Mouse (Mus musculus): ENCODE measurements around the gene Meis2. TPM values are rescaled to one million over a fixed set of nuclear protein-coding genes. Genes with fewer than 3 reads are reported as not detected.

Meis2 gene
- total and polyA plus RNA-seq, 3 experiments, result 3.1 to 9.8 TPM; not detected in 1

DNA sequence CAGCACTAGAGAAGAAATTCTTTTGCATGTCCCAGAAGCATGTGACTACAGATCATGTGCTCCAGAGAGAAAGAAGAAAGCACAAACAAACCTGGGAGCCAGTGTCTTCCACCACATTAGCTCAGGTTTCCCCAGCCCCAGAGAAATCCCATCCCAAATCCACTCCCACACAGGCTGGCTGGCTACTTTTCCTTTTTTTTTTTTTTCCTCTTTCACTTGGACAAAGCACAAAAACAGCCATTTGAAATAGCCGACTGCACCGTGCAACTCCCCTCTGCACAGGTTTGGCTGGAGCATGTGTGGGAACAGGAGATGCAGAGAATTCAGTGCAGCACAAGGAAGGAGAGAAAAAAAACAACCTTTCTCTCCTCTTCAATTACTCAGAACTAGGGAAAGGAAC is 170.4 kb downstream of the Meis2 start:
- Histone ChIP-seq H3K79me2 (ENCODE audit: control insufficient read depth, insufficient read depth, low read length, poor library complexity) (no peaks in the 10 kb centered on the region), H3K9ac (ENCODE audit: control insufficient read depth, low read depth, low read length, poor library complexity, severe bottlenecking) (no peak overlapping the region), H3K4me1 (ENCODE audit: control insufficient read depth in 1 of 2, insufficient read depth in 2 of 2, low read length in 2 of 2) (no peaks in the 10 kb centered on the region), H3K27ac (ENCODE audit: control insufficient read depth, low read depth, low read length) (no peak overlapping the region), H3K36me3 (ENCODE audit: control insufficient read depth in 1 of 2, insufficient read depth in 2 of 2, low read length in 2 of 2) (no peaks in the 10 kb centered on the region), H3K27me3 (ENCODE audit: control insufficient read depth in 1 of 2, insufficient read depth in 2 of 2, low read length in 2 of 2) (no peaks in the 10 kb centered on the region), H3K9me3 (replicated peaks; ENCODE audit: insufficient read depth, low read length) (no peaks in the 10 kb centered on the region), H3K4me3 (ENCODE audit: control insufficient read depth in 1 of 2, insufficient read depth in 1 of 2, low read depth in 2 of 2, low read length in 2 of 2) (no peak overlapping the region)
- TF ChIP-seq ETS1 (IDR thresholded peaks at IDR 0.05; ENCODE audit: low read depth, low read length) (no peak), SMC3 (IDR thresholded peaks at IDR 0.05; ENCODE audit: low read depth, low read length) (no peak), CTCF (IDR thresholded peaks at IDR 0.05 in 2 of 3, conservative IDR thresholded peaks at IDR 0.05 in 1 of 3; ENCODE audit: control insufficient read depth in 1 of 3, insufficient read depth in 1 of 3, low read depth in 2 of 3, low read length in 3 of 3, poor library complexity in 1 of 3, severe bottlenecking in 1 of 3) (no peak), UBTF (IDR thresholded peaks at IDR 0.05; ENCODE audit: borderline replicate concordance, insufficient read depth, low read depth, low read length) (no peak), USF2 (IDR thresholded peaks at IDR 0.05; ENCODE audit: borderline replicate concordance in 1 of 2, insufficient read depth in 1 of 2, low read depth in 1 of 2, low read length in 2 of 2) (no peak), ZNF384 (IDR thresholded peaks at IDR 0.05; ENCODE audit: low read depth, low read length) (no peak), TCF12 (IDR thresholded peaks at IDR 0.05; ENCODE audit: low read depth, low read length) (no peak), ZKSCAN1 (IDR thresholded peaks at IDR 0.05; ENCODE audit: low read depth, low read length) (no peak), TAL1 (IDR thresholded peaks at IDR 0.05; ENCODE audit: low read length) (no peak)
- no peak for DNase-seq (ENCODE audit: low read depth, low spot score)

DNA sequence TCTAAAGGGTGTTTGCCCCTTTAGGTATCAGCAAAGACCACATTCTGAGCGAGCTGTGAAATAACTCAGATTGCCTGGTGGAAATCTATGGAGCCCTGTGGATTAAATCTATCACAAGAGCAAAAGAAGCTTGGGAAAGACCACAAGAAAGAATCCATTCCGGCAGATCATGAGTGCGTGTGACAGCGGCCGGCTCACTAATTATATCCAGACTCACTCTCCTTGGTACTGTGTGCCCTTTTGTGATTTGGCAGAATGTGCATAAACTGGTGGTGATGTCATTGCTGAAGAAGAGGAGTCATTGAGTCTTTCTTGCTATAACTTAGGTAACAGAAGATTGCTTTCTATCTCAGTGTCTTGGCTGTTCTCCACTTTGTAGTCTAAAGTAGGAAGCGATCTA is 172.5 kb downstream of the Meis2 start:
- no peak overlapping the region for H3K27ac ChIP-seq (ENCODE audit: control insufficient read depth, low read depth, low read length)
- DNase-seq (ENCODE audit: low read depth, low spot score), result no peak
- H3K27me3 ChIP-seq (ENCODE audit: control insufficient read depth in 1 of 2, insufficient read depth in 2 of 2, low read length in 2 of 2), result no peaks in the 10 kb centered on the region

DNA sequence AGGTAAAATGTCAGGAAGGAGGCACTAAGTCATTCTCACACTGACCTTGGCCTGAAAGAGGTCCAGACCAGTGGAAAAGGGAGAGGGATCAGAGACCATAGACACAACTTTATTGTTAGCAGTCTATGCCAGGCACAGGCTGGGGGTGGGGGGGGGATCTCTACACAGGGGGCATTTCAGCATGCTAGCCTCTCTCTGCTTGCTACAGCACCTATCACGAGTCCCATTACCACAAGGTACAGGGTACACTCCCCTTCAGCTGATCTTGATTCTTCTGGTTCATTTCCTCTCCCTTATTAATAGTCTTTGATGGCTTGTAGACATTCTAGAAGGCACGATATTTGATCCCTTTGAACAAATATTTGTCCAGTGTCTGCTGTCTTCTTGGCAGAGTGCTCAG is 174.9 kb downstream of the Meis2 start:
- TF ChIP-seq HCFC1 (IDR thresholded peaks at IDR 0.05; ENCODE audit: low read depth, low read length), result no peak
- TF ChIP-seq MXI1 (IDR thresholded peaks at IDR 0.05; ENCODE audit: low read depth, low read length), result no peak
- no peak for TF ChIP-seq MYC (IDR thresholded peaks at IDR 0.05; ENCODE audit: low read depth, low read length)
- no peak for TF ChIP-seq MAX (IDR thresholded peaks at IDR 0.05; ENCODE audit: low read length)
- no peak for TF ChIP-seq CHD2 (IDR thresholded peaks at IDR 0.05; ENCODE audit: low read length)
- TF ChIP-seq E2F4 (IDR thresholded peaks at IDR 0.05; ENCODE audit: borderline replicate concordance, low read depth, low read length), result no peak
- TF ChIP-seq SIN3A (IDR thresholded peaks at IDR 0.05; ENCODE audit: low read length), result no peak
- Histone ChIP-seq H3K9ac (ENCODE audit: control insufficient read depth, low read depth, low read length, poor library complexity, severe bottlenecking) (no peak overlapping the region), H3K79me2 (ENCODE audit: control insufficient read depth, insufficient read depth, low read length, poor library complexity) (no peaks in the 10 kb centered on the region), H3K27me3 (ENCODE audit: control insufficient read depth in 1 of 2, insufficient read depth in 2 of 2, low read length in 2 of 2) (no peaks in the 10 kb centered on the region), H3K4me3 (ENCODE audit: control insufficient read depth in 1 of 2, insufficient read depth in 1 of 2, low read depth in 2 of 2, low read length in 2 of 2) (no peak overlapping the region), H3K27ac (ENCODE audit: control insufficient read depth, low read depth, low read length) (no peak overlapping the region), H3K36me3 (ENCODE audit: control insufficient read depth in 1 of 2, insufficient read depth in 2 of 2, low read length in 2 of 2) (no peaks in the 10 kb centered on the region), H3K9me3 (replicated peaks; ENCODE audit: insufficient read depth, low read length) (no peaks in the 10 kb centered on the region), H3K4me1 (ENCODE audit: control insufficient read depth in 1 of 2, insufficient read depth in 2 of 2, low read length in 2 of 2) (no peaks in the 10 kb centered on the region; a peak in 1 of 4 replicates)
- DNase-seq (ENCODE audit: low read depth, low spot score), result no peak

More for the DNA sequence above, 172.5 kb downstream of the Meis2 start:
- Histone ChIP-seq H3K4me3 (ENCODE audit: control insufficient read depth in 1 of 2, insufficient read depth in 1 of 2, low read depth in 2 of 2, low read length in 2 of 2) (no peak overlapping the region), H3K36me3 (ENCODE audit: control insufficient read depth in 1 of 2, insufficient read depth in 2 of 2, low read length in 2 of 2) (no peaks in the 10 kb centered on the region), H3K9me3 (replicated peaks; ENCODE audit: insufficient read depth, low read length) (no peaks in the 10 kb centered on the region), H3K79me2 (ENCODE audit: control insufficient read depth, insufficient read depth, low read length, poor library complexity) (no peaks in the 10 kb centered on the region), H3K4me1 (ENCODE audit: control insufficient read depth in 1 of 2, insufficient read depth in 2 of 2, low read length in 2 of 2) (no peaks in the 10 kb centered on the region; a peak in 1 of 4 replicates), H3K9ac (ENCODE audit: control insufficient read depth, low read depth, low read length, poor library complexity, severe bottlenecking) (no peak overlapping the region)
- TF ChIP-seq CHD2 (IDR thresholded peaks at IDR 0.05; ENCODE audit: low read length) (no peak), USF2 (IDR thresholded peaks at IDR 0.05; ENCODE audit: borderline replicate concordance in 1 of 2, insufficient read depth in 1 of 2, low read depth in 1 of 2, low read length in 2 of 2) (no peak), USF1 (IDR thresholded peaks at IDR 0.05; ENCODE audit: low read depth, low read length) (no peak)

Data from MEL (cell line).